Mouse (Mus musculus) midbrain, embryonic 16.5 days (tissue): ENCODE measurements around the gene Cacnb2. TPM values are rescaled to one million over a fixed set of nuclear protein-coding genes. Genes with fewer than 3 reads are reported as not detected.

Source experiments
- ATAC-seq: fragments of 200-750 bp; cut with Nextera tagmentation; 2 replicates; pipeline ENCODE4 v1.8.0; 2017; ENCODE audit warnings: moderate TSS enrichment
- H3K27ac ChIP-seq: fragments of 300-500 bp; sonication (generic); 2 replicates; pipeline ENCODE4 v1.5.1; 2014; ENCODE audit warnings: mild to moderate bottlenecking, low read length, mixed read lengths
- H3K27me3 ChIP-seq: fragments of 300-500 bp; sonication (generic); 2 replicates; pipeline ENCODE4 v1.6.1; 2014; ENCODE audit warnings: low read depth, low read length, mixed read lengths; ENCODE audit not compliant: control insufficient read depth, insufficient read depth
- H3K36me3 ChIP-seq: fragments of 300-500 bp; sonication (generic); 2 replicates; pipeline ENCODE4 v1.6.1; 2014; ENCODE audit warnings: mild to moderate bottlenecking, low read length, moderate library complexity, mixed read lengths; ENCODE audit not compliant: control insufficient read depth, insufficient read depth
- H3K4me1 ChIP-seq: fragments of 300-500 bp; sonication (generic); 2 replicates; pipeline ENCODE4 v1.6.1; 2014; ENCODE audit warnings: mild to moderate bottlenecking, low read length, mixed read lengths; ENCODE audit not compliant: control insufficient read depth, insufficient read depth
- H3K4me2 ChIP-seq: fragments of 300-500 bp; sonication (generic); 2 replicates; pipeline ENCODE4 v1.6.1; 2014; ENCODE audit warnings: mild to moderate bottlenecking, low read length, mixed read lengths
- H3K4me3 ChIP-seq: fragments of 300-500 bp; sonication (generic); 2 replicates; pipeline ENCODE4 v1.5.1; 2014; ENCODE audit warnings: low read depth, mild to moderate bottlenecking, low read length, moderate library complexity, mixed read lengths
- H3K9ac ChIP-seq: fragments of 300-500 bp; sonication (generic); 2 replicates; pipeline ENCODE4 v1.6.1; 2014; ENCODE audit warnings: low read depth, low read length, mixed read lengths
- H3K9me3 ChIP-seq: fragments of 300-500 bp; sonication (generic); replicated peaks from 2 replicates; pipeline ENCODE4 v1.6.1; 2014; ENCODE audit warnings: mild to moderate bottlenecking, low read length, mixed read lengths; ENCODE audit not compliant: control insufficient read depth, poor library complexity, severe bottlenecking
- WGBS: fragments of 180-500 bp; shearing (Covaris S2); extraction: QIAGEN DNeasy Blood & Tissue Kit; methylation state at CpG from one replicate; pipeline ENCODE4 v1.1.7; 2014; 5-methylcytosine and 5-hydroxymethylcytosine counted together
- polyA plus RNA-seq: library from polyadenylated mRNA; unstranded; fragments of >200 nt; fragmentation: Nextera tagmentation; extraction: Ambion mirVana; gene quantifications from 2 replicates; pipeline ENCODE4 v1.2.1, GENCODE M21; 2015

Cacnb2 gene
- polyA plus RNA-seq, 1 experiment from 2014 or later: 8.9 TPM

DNA sequence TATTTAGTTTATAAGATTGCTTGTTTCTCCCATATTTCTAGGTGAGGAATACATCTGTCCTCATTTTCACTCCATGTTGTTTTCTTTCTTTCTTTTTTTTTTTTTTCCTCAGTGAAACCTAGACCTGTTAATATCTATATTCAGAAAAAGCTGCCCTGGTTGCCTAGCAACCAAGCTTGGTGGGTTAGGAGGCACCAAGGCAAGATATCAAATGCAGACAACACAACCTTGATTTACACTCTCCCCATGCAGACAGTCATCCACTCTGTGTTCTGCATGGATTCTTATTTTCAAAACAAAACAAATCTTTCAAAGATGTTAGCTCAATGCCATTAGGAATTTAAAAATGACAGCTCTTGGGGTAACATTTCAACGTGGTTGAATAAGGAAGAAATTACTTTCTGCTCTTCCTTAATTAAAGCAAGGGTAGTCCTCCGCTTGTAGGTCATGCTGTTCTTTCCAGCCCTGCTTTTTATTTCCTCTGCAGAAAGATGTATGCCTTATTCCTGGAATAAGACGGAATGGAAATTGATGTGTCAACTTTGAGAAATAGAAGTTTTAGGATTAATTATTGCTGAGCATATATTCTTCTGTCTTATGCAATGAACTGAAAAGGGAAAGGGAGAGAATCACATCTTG, 172.1 kb downstream of the Cacnb2 start:
- Histone ChIP-seq H3K27me3 (no peaks in the 10 kb centered on the region), H3K4me1 (0 out of 2 replicates have a peak, but pooled peaks cover 5% of the 10 kb centered on the region), H3K9ac (peak overlapping the region; percentile 31; the same call in 1 of the 2 replicates), H3K36me3 (no peaks in the 10 kb centered on the region), H3K27ac (peak overlapping the region; percentile 69), H3K4me2 (peak overlapping the region; percentile 28; the same call in 1 of the 2 replicates), H3K9me3 (no peaks in the 10 kb centered on the region), H3K4me3 (no peak overlapping the region)
- peak; percentile 93 for ATAC-seq
- 57% methylated on average over 3 of the region's 3 CpGs for WGBS

- H3K9me3 ChIP-seq: no peaks in the 10 kb centered on the region
- WGBS: 90% methylated on average over 2 of the region's 2 CpGs
These were observed 185.1 kb downstream of the Cacnb2 start for GRCm38 (mm10) chr2:14787983-14788382.

DNA sequence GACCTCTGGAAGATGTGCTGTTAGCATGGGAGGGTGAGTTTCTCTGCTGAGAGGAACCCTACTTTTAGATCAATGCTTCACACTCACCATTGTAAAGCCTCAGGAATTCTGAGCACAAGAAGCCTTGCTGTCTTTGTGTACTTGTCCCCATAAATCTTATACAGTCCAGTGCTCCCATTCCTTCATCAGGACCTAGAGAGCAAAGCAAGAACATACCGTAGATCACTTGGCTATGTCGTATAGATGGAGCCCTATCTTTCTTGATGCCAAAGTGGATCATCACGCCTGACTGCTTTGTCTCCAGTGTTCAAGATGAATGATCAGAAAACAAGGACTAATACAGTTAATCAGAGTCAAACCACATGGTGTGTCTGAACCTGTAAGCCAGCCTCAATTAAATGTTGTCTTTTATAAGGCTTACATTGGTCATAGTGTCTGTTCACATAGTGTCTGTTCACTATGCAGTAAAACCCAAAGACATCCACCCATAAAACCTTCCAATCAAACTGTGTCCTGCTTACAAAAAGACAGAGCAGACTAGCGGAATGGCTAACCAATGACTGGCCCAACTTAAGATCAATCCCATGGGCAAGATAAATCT, 198.7 kb downstream of the Cacnb2 start:
- no peak for ATAC-seq
- no peaks in the 10 kb centered on the region; the same call in 1 of the 2 replicates for H3K9me3 ChIP-seq
- H3K4me1 ChIP-seq: no peaks in the 10 kb centered on the region
- 88% methylated on average over 4 of the region's 4 CpGs for WGBS
- no peak overlapping the region for H3K9ac ChIP-seq
- no peak overlapping the region for H3K4me2 ChIP-seq
- H3K27ac ChIP-seq: no peak overlapping the region
- no peak overlapping the region for H3K4me3 ChIP-seq
- H3K36me3 ChIP-seq: no peaks in the 10 kb centered on the region
- H3K27me3 ChIP-seq: no peaks in the 10 kb centered on the region

More at GRCm38 (mm10) chr2:14787983-14788382, 185.1 kb downstream of the Cacnb2 start:
- ATAC-seq: no peak
- Histone ChIP-seq H3K36me3 (no peaks in the 10 kb centered on the region), H3K4me2 (no peak overlapping the region), H3K4me1 (no peaks in the 10 kb centered on the region), H3K4me3 (no peak overlapping the region), H3K27me3 (no peaks in the 10 kb centered on the region), H3K9ac (no peak overlapping the region), H3K27ac (no peak overlapping the region)

GRCm38 (mm10) chr2:14807650-14808347, 204.9 kb downstream of the Cacnb2 start:
- H3K27me3 ChIP-seq: no peaks in the 10 kb centered on the region
- no peaks in the 10 kb centered on the region for H3K4me1 ChIP-seq
- no peak overlapping the region for H3K4me2 ChIP-seq
- H3K36me3 ChIP-seq: no peaks in the 10 kb centered on the region
- no peaks in the 10 kb centered on the region for H3K9me3 ChIP-seq
- WGBS: 38% methylated on average over 6 of the region's 6 CpGs
- no peak for ATAC-seq
- H3K9ac ChIP-seq: no peak overlapping the region
- no peak overlapping the region for H3K4me3 ChIP-seq
- H3K27ac ChIP-seq: no peak overlapping the region

- Histone ChIP-seq H3K9me3 (no peaks in the 10 kb centered on the region), H3K27ac (no peak overlapping the region), H3K4me3 (no peak overlapping the region), H3K4me1 (no peaks in the 10 kb centered on the region), H3K27me3 (no peaks in the 10 kb centered on the region), H3K9ac (no peak overlapping the region), H3K4me2 (no peak overlapping the region), H3K36me3 (no peaks in the 10 kb centered on the region)
- no peak for ATAC-seq
These were observed 212.1 kb downstream of the Cacnb2 start for GRCm38 (mm10) chr2:14814977-14815376.

DNA sequence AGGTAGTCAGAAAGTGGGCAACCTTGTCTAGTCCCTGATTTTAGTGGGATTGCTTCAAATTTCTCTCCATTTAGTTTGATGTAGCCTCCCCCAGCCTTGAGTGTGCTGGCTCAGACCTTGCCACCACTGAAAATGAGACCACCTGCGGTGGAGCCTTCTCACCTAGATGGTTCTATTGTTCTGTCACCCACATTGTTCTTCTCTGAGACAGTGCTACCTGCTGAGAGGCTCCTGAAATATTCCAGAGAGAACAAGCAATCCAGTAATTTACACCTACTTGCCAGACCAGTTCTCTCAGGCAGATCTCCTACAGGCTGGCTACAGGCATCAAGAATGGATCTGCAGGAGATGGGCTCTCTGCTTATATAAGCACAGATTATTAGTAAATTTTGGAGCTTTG, 215.8 kb downstream of the Cacnb2 start:
- no peak overlapping the region for H3K4me3 ChIP-seq
- H3K36me3 ChIP-seq: no peaks in the 10 kb centered on the region
- no peaks in the 10 kb centered on the region for H3K4me1 ChIP-seq
- no peak overlapping the region for H3K9ac ChIP-seq
- WGBS: 34% methylated on average over 1 of the region's 1 CpGs
- H3K9me3 ChIP-seq: no peaks in the 10 kb centered on the region
- H3K27me3 ChIP-seq: no peaks in the 10 kb centered on the region
- no peak for ATAC-seq
- H3K27ac ChIP-seq: no peak overlapping the region
- no peak overlapping the region for H3K4me2 ChIP-seq

DNA sequence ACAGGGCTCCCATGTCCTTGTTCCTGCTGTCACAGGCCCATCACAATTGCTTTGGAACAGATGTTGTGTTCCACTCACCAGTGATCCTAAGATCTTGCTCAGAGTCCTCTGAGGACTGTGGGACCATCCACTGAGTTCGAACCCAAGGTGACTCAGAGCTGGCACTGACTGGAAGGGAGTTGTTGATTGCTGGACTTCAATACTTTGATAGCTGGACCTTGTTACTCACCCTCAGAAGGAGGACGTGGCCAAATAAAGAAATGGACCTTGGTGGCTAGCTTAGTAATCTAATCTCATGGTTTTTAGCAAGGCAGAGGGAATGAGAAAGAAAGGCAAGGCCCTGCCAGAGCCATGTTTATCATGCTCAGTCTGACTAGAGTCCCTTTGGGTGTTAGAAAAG, 218.1 kb downstream of the Cacnb2 start:
- H3K9me3 ChIP-seq: no peaks in the 10 kb centered on the region
- H3K36me3 ChIP-seq: no peaks in the 10 kb centered on the region
- no peaks in the 10 kb centered on the region for H3K27me3 ChIP-seq
- no peaks in the 10 kb centered on the region for H3K4me1 ChIP-seq
- 83% methylated on average over 2 of the region's 2 CpGs for WGBS
- H3K9ac ChIP-seq: no peak overlapping the region
- no peak for ATAC-seq
- no peak overlapping the region for H3K4me2 ChIP-seq
- H3K27ac ChIP-seq: no peak overlapping the region
- H3K4me3 ChIP-seq: no peak overlapping the region

GRCm38 (mm10) chr2:14823105-14823504, 220.2 kb downstream of the Cacnb2 start:
- H3K4me2 ChIP-seq: no peak overlapping the region
- no peak overlapping the region for H3K4me3 ChIP-seq
- H3K36me3 ChIP-seq: no peaks in the 10 kb centered on the region
- 0 out of 2 replicates have a peak, but pooled peaks cover under 1% of the 10 kb centered on the region for H3K4me1 ChIP-seq
- ATAC-seq: peak; percentile 48; the same call in 1 of the 2 replicates
- no peak overlapping the region for H3K9ac ChIP-seq
- H3K27me3 ChIP-seq: no peaks in the 10 kb centered on the region
- H3K9me3 ChIP-seq: no peaks in the 10 kb centered on the region
- H3K27ac ChIP-seq: no peak overlapping the region

DNA sequence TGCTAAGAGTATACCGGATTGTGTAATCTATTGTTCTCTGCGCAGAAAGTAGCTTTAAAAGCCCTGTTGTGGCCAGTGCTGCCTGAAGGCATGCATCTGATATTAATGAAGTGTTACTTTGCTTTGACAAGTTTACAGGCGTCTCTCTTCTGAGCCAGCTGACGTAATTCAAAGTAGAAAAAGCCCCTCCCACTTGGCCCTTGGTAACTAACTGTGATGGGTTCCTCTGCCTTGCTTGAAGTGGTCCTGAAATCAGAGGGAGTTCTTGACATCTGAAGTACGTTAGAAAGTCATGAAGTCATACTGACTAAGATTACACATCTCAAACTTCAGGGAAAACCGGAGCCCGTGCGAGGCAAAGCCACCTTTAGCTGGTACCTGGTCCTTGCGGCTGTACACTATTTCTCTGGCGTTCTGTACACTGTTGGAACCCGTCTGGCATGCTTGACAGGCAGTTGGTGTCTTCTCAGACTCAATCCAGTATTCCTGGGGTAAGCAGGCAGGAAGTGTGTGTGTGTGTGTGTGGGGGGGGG, 221.0 kb downstream of the Cacnb2 start:
- H3K4me3 ChIP-seq: no peak overlapping the region
- no peak overlapping the region for H3K9ac ChIP-seq
- 64% methylated on average over 11 of the region's 11 CpGs for WGBS
- ATAC-seq: no peak
- no peak overlapping the region for H3K4me2 ChIP-seq
- no peaks in the 10 kb centered on the region for H3K9me3 ChIP-seq
- no peaks in the 10 kb centered on the region for H3K36me3 ChIP-seq
- H3K27ac ChIP-seq: no peak overlapping the region
- H3K4me1 ChIP-seq: peaks cover 4% of the 10 kb centered on the region; the same call in 1 of the 2 replicates
- no peaks in the 10 kb centered on the region for H3K27me3 ChIP-seq
